Mouse (Mus musculus) hindbrain, embryonic 10.5 days (tissue): ENCODE results near the gene Kazn. TPM values are rescaled to one million over a fixed set of nuclear protein-coding genes. Genes with fewer than 3 reads are reported as not detected.
A peak's percentile ranks its signal among the peaks of the same experiment; 100 is the strongest.

ENCODE experiments used
- DNase-seq: peaks from one replicate; pipeline ENCODE4 v3.0.0-alpha.2; 2017; ENCODE audit warnings: low spot score
- H3K27ac ChIP-seq: fragments of 300-500 bp; sonication (generic); 2 replicates; pipeline ENCODE4 v1.5.1; 2016; ENCODE audit warnings: mild to moderate bottlenecking, moderate library complexity
- H3K27me3 ChIP-seq: fragments of 300-500 bp; sonication (generic); 2 replicates; pipeline ENCODE4 v1.6.1; 2016; ENCODE audit warnings: mild to moderate bottlenecking; ENCODE audit not compliant: poor library complexity, insufficient read depth, severe bottlenecking
- H3K36me3 ChIP-seq: fragments of 300-500 bp; sonication (generic); 2 replicates; pipeline ENCODE4 v1.6.1; 2016; ENCODE audit warnings: mild to moderate bottlenecking, moderate library complexity
- H3K4me1 ChIP-seq: fragments of 300-500 bp; sonication (generic); replicated peaks from 2 replicates; pipeline ENCODE4 v1.6.1; 2016; ENCODE audit warnings: mild to moderate bottlenecking
- H3K4me3 ChIP-seq: fragments of 300-500 bp; sonication (generic); 2 replicates; pipeline ENCODE4 v1.5.1; 2016; ENCODE audit warnings: mild to moderate bottlenecking, moderate library complexity
- H3K9me3 ChIP-seq: fragments of 300-500 bp; sonication (generic); 2 replicates; pipeline ENCODE4 v1.6.1; 2016; ENCODE audit warnings: mild to moderate bottlenecking, moderate library complexity
- WGBS: fragments of 180-500 bp; shearing (Covaris S2); methylation state at CpG from one replicate; pipeline ENCODE4 v1.1.7; 2016; 5-methylcytosine and 5-hydroxymethylcytosine counted together
- polyA plus RNA-seq: library from polyadenylated mRNA; unstranded; fragments of >200 nt; fragmentation: Nextera tagmentation; extraction: Ambion mirVana; gene quantifications from 2 replicates; pipeline ENCODE4 v1.2.1, GENCODE M21; 2016

Gene Kazn
- polyA plus RNA-seq, 1 experiment from 2014 or later: 14.3 TPM

DNA sequence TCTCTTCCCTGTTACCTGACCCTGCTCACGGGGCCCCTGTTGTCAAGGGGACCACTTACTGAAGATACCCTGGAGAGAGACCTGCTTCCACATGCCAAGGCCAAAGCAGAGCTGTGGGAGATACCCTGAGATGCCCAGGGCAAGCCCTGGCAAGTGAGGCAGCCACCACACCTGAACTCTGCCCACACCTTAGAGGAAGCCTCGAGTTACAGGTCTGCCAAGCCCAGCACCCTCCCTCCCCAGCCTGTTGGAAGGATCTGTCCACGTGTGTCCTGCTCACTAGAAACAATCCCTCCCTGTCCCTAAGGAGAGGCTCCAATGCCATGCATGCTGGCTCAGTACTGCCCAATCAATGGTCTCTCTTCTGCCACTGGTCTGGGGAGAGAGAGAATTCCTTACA, 56.2 kb downstream of the Kazn start:
- no peak overlapping the region for H3K4me3 ChIP-seq

GRCm38 (mm10) chr4:142181646-142182045, 57.6 kb downstream of the Kazn start:
- H3K4me1 ChIP-seq: peaks cover 24% of the 10 kb centered on the region
- DNase-seq: no peak
- peaks cover 2% of the 10 kb centered on the region; the same call in 1 of the 2 replicates for H3K36me3 ChIP-seq
- 82% methylated on average over 4 of the region's 4 CpGs for WGBS
- no peak overlapping the region for H3K4me3 ChIP-seq
- no peak overlapping the region for H3K27ac ChIP-seq
- peaks cover 6% of the 10 kb centered on the region; the same call in 1 of the 2 replicates for H3K9me3 ChIP-seq
- no peaks in the 10 kb centered on the region for H3K27me3 ChIP-seq

More for the DNA sequence above, 56.2 kb downstream of the Kazn start:
- DNase-seq: no peak
- H3K4me1 ChIP-seq: peaks cover 24% of the 10 kb centered on the region
- WGBS: 61% methylated on average over 3 of the region's 3 CpGs
- no peaks in the 10 kb centered on the region for H3K27me3 ChIP-seq
- no peak overlapping the region for H3K27ac ChIP-seq
- peaks cover 6% of the 10 kb centered on the region; the same call in 1 of the 2 replicates for H3K9me3 ChIP-seq
- peaks cover 2% of the 10 kb centered on the region; the same call in 1 of the 2 replicates for H3K36me3 ChIP-seq

DNA sequence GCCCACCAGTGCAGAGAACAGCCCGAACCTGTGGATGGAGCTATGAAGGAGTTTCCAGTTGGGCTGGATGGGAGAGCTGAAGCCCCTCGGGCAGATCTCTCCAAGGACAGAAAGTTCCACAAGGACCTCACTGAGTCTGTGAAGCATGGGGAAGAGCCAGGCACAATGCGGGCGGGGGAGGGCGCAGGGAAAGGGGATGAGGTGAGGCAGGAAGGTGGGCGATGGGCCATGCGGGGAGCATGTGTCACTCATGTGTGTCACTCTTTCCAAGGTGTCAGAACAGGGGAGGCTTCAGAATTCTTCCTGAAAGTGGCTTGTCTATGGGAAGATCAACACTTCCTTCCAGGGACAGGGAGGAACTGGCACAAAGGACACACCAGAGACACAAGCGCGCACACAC, 58.3 kb downstream of the Kazn start:
- no peak overlapping the region for H3K4me3 ChIP-seq
- peak overlapping the region; percentile 14; the same call in 1 of the 2 replicates for H3K27ac ChIP-seq

GRCm38 (mm10) chr4:142180289-142180688, 58.9 kb downstream of the Kazn start:
- Histone ChIP-seq H3K27me3 (no peaks in the 10 kb centered on the region), H3K9me3 (no peaks in the 10 kb centered on the region), H3K27ac (peak overlapping the region; percentile 14), H3K4me1 (peaks cover 24% of the 10 kb centered on the region), H3K4me3 (no peak overlapping the region), H3K36me3 (peaks cover 2% of the 10 kb centered on the region; the same call in 1 of the 2 replicates)
- no peak for DNase-seq
- 70% methylated on average over 3 of the region's 3 CpGs for WGBS

More for the DNA sequence above, 58.3 kb downstream of the Kazn start:
- Histone ChIP-seq H3K4me1 (peaks cover 24% of the 10 kb centered on the region), H3K27me3 (no peaks in the 10 kb centered on the region), H3K9me3 (peaks cover 3% of the 10 kb centered on the region; the same call in 1 of the 2 replicates), H3K36me3 (peaks cover 2% of the 10 kb centered on the region; the same call in 1 of the 2 replicates)
- 89% methylated on average over 9 of the region's 9 CpGs for WGBS
- DNase-seq: no peak

- Histone ChIP-seq H3K36me3 (no peaks in the 10 kb centered on the region), H3K4me1 (peaks cover 28% of the 10 kb centered on the region), H3K4me3 (no peak overlapping the region), H3K9me3 (no peaks in the 10 kb centered on the region), H3K27me3 (no peaks in the 10 kb centered on the region), H3K27ac (0 out of 2 replicates have a peak overlapping the region, but pooled peaks have one; percentile 13)
- 78% methylated on average over 13 of the region's 13 CpGs for WGBS
- DNase-seq: no peak
Measured at GRCm38 (mm10) chr4:142179531-142179930, 59.7 kb downstream of the Kazn start.

DNA sequence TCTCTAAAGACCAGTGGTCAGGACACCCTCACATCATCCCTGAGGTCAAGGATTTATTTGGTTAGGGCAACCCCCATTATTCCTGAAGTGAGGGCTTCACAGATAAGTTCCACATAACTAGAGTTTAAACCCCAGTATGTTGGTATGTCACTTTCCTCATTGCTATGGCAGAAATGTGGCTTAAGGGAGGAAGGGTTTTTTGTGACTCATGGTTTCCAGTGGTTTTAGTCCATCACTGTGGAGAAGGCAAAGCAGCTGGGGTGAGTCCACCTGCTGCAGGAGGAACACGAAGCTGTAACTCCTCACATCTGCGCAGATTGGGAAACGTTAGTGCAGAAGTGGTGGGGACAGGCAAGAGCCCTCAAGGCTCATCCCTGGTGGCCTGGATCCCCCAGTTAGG, 62.5 kb downstream of the Kazn start:
- WGBS: 92% methylated on average over 3 of the region's 3 CpGs
- Histone ChIP-seq H3K4me1 (peaks cover 55% of the 10 kb centered on the region), H3K27ac (no peak overlapping the region), H3K9me3 (no peaks in the 10 kb centered on the region), H3K4me3 (no peak overlapping the region), H3K36me3 (no peaks in the 10 kb centered on the region), H3K27me3 (no peaks in the 10 kb centered on the region)
- no peak for DNase-seq

GRCm38 (mm10) chr4:142173981-142174485, 65.2 kb downstream of the Kazn start:
- Histone ChIP-seq H3K36me3 (no peaks in the 10 kb centered on the region), H3K27ac (peak overlapping the region; percentile 77), H3K4me1 (peaks cover 47% of the 10 kb centered on the region), H3K27me3 (no peaks in the 10 kb centered on the region), H3K4me3 (no peak overlapping the region), H3K9me3 (no peaks in the 10 kb centered on the region)
- no peak for DNase-seq
- 52% methylated on average over 6 of the region's 6 CpGs for WGBS

DNA sequence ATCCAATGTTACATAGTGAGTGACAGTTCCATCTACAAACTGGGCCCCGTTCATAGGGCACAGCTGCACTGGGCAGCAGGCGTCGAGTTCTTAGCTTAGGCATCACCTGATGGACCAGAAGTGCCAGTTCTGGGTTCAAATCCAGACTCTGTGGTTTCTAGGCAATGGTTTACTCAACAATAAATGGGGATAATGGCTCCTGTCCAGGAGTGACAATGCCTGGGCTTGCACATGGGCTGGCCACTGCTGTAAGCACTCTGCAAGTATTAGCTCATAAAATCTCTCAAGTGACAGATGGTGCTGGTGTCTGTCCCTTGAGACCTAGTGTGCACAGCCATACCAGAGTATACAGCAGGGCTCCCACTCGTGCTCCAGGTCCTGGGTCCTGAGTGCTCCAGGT, 66.3 kb downstream of the Kazn start:
- H3K9me3 ChIP-seq: no peaks in the 10 kb centered on the region
- H3K27me3 ChIP-seq: no peaks in the 10 kb centered on the region
- WGBS: 95% methylated on average over 4 of the region's 4 CpGs
- DNase-seq: no peak
- no peak overlapping the region for H3K4me3 ChIP-seq
- peak overlapping the region; percentile 77; the same call in 1 of the 2 replicates for H3K27ac ChIP-seq
- H3K4me1 ChIP-seq: peaks cover 47% of the 10 kb centered on the region
- H3K36me3 ChIP-seq: no peaks in the 10 kb centered on the region

GRCm38 (mm10) chr4:142171788-142172497, 67.3 kb downstream of the Kazn start:
- DNase-seq: no peak
- Histone ChIP-seq H3K27ac (peak overlapping the region; percentile 53; the same call in 1 of the 2 replicates), H3K4me3 (no peak overlapping the region), H3K36me3 (no peaks in the 10 kb centered on the region), H3K4me1 (peaks cover 52% of the 10 kb centered on the region), H3K9me3 (no peaks in the 10 kb centered on the region), H3K27me3 (no peaks in the 10 kb centered on the region)
- WGBS: 67% methylated on average over 8 of the region's 8 CpGs

DNA sequence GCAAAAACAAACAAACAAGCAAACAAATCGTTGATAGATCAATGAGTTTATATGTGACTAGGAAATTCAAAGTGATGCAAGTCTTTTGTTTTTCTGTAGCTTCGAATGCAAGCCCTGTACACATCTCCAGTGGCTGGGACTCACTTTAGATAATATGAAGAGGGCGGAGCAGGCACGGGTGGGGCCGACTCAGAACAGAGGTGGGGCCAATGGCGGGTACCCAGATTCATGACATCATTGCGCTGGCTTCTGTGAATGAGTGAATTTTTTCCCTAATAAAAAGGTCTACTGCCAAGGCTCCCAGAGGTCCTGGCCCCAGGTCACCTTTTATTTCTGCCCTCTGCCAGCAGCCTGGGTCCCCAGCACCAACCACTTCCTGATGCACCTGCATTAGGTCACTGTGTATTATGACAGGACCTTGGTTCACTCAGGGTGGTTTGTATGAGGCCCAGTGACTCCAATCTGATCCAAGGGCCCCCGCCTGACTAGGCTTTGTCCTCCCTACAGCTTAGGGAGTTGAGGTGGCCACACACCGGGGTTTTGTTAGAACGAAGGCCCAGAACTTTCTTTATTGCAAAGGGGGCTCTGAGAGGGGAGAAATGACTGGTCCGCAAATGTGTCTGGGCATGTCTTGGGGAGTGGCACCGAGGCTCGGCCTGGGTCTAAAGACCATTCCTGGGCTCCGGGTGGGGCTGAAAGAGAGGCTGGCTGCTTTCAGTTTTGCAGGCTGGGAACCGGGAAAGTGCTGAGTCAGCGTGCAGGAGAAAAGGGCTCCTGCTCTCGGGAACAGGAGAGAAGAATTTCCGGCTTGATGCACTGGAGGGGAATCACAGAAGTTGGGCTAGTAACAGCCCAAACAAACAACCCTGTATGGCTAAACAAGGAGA, 68.1 kb downstream of the Kazn start:
- Histone ChIP-seq H3K4me3 (no peak overlapping the region), H3K27me3 (no peaks in the 10 kb centered on the region), H3K9me3 (no peaks in the 10 kb centered on the region), H3K27ac (peak overlapping the region; percentile 53; the same call in 1 of the 2 replicates), H3K36me3 (no peaks in the 10 kb centered on the region), H3K4me1 (peaks cover 60% of the 10 kb centered on the region)
- DNase-seq: no peak
- WGBS: 59% methylated on average over 18 of the region's 18 CpGs

- WGBS: 66% methylated on average over 4 of the region's 4 CpGs
- no peaks in the 10 kb centered on the region for H3K27me3 ChIP-seq
- H3K4me3 ChIP-seq: no peak overlapping the region
- H3K36me3 ChIP-seq: no peaks in the 10 kb centered on the region
- H3K27ac ChIP-seq: no peak overlapping the region
- H3K9me3 ChIP-seq: no peaks in the 10 kb centered on the region
- no peak for DNase-seq
- peaks cover 69% of the 10 kb centered on the region for H3K4me1 ChIP-seq
Measured at GRCm38 (mm10) chr4:142169636-142170035, 69.6 kb downstream of the Kazn start.

DNA sequence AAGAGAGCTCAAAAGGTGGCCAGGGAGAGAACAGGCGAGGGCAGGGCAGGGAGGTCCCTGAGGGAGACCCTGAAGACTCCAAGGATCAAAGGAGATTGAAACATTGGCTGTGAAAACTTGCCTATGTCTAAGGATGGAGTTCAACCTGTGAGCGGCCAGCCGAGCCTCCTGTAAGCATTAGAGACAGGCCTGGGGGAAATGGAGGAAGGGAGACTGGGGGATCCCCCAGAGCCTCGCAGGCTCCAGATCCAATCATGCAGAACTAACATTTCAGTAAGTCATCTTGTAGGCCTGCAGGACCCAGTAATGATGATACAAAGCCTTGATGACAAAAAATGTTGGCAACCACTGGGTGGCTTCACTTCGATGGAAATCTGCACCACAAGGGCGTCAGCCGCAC, 70.8 kb downstream of the Kazn start:
- peaks cover 67% of the 10 kb centered on the region for H3K4me1 ChIP-seq
- WGBS: 86% methylated on average over 7 of the region's 7 CpGs
- H3K9me3 ChIP-seq: no peaks in the 10 kb centered on the region

More for the DNA sequence above, 70.8 kb downstream of the Kazn start:
- no peaks in the 10 kb centered on the region for H3K27me3 ChIP-seq
- no peaks in the 10 kb centered on the region for H3K36me3 ChIP-seq
- H3K27ac ChIP-seq: no peak overlapping the region
- DNase-seq: no peak
- H3K4me3 ChIP-seq: no peak overlapping the region
